Mouse (Mus musculus): ENCODE data around the gene Prpsap2. TPM values are rescaled to one million over a fixed set of nuclear protein-coding genes. Genes with fewer than 3 reads are reported as not detected.

The Prpsap2 gene
- total and polyA plus RNA-seq, 3 experiments = 5.5 to 7.9 (median 6.9) TPM

DNA sequence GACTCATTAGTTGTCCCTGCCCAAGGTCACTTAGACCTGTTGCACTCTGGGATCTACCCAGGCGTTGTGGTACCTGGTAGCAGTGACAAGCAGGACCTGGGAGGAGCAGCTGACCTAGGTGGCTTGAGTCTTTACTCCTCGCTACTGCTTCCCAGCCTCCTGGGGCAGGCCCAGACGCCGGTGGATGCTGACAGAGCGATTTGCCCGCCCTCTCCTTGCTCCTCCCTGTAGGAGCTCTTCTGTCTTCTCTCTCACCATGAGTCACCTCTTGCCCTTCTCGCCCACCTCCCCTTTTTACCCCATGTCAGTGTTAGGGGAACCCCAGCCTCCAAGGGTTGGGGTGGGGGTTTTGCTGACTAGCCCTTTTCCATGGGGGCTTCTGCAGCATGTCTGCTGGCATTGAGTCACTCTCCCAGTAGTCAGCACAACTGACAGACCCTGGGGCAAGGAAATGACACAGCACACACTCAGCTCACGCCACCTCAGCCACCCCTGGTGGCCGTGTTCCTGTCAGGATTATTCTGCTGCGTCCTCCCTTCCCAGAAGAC is 74.9 kb downstream of the Prpsap2 start:
- 71% methylated on average over 10 of the region's 10 CpGs for WGBS

DNA sequence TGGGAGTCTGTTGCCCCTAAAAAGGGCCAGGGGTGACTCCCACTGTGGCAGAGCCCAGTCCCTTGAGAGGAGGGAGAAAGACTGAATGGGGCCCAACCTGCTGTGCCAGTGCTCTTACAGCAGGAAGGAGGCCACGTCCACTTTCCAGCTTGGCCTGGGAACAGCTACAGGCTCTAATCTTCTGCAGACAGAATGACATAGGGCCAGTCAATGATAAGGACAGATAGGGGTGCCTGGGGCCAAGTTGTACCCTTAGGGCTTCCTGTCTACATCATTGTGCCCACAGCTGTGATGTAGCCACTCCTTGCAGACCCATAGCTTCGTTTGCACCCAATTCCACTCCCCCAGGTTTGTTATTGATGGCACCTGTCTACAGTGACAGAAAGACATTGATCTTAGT is 75.7 kb downstream of the Prpsap2 start:
- Histone ChIP-seq H3K9ac (ENCODE audit: low read depth, low read length) (no peak overlapping the region), H3K36me3 (ENCODE audit: control insufficient read depth, insufficient read depth, low read length) (no peaks in the 10 kb centered on the region), H3K27me3 (ENCODE audit: control insufficient read depth, insufficient read depth, low read length) (peaks cover 4% of the 10 kb centered on the region; the same call in 1 of the 2 replicates), H3K79me2 (replicated peaks; ENCODE audit: control insufficient read depth, insufficient read depth, low read length) (no peaks in the 10 kb centered on the region), H3K27ac (no peak overlapping the region), H3K4me3 (no peak overlapping the region), H3K4me1 (ENCODE audit: control insufficient read depth, insufficient read depth, low read length) (peaks cover 3% of the 10 kb centered on the region)
- intact Hi-C loops (cut with DNase I) = no loop called here
- DNase-seq = no peak
- TF ChIP-seq POLR2A (IDR thresholded peaks at IDR 0.05; ENCODE audit: insufficient read depth, low read depth, low read length) = no peak
- TF ChIP-seq EP300 (IDR thresholded peaks at IDR 0.05; ENCODE audit: insufficient read depth, low read depth, low read length) = no peak
- no peak for TF ChIP-seq CTCF (IDR thresholded peaks at IDR 0.05)
- WGBS = 50% methylated on average over 2 of the region's 2 CpGs

More for the DNA sequence above, 74.9 kb downstream of the Prpsap2 start:
- H3K27me3 ChIP-seq (ENCODE audit: control insufficient read depth, insufficient read depth, low read length) = peaks cover 4% of the 10 kb centered on the region; the same call in 1 of the 2 replicates
- no peaks in the 10 kb centered on the region for H3K36me3 ChIP-seq (ENCODE audit: control insufficient read depth, insufficient read depth, low read length)
- TF ChIP-seq CTCF (IDR thresholded peaks at IDR 0.05) (no peak), EP300 (IDR thresholded peaks at IDR 0.05; ENCODE audit: insufficient read depth, low read depth, low read length) (no peak)
- H3K27ac ChIP-seq = no peak overlapping the region
- H3K79me2 ChIP-seq (replicated peaks; ENCODE audit: control insufficient read depth, insufficient read depth, low read length) = no peaks in the 10 kb centered on the region
- no peak for DNase-seq
- no peak overlapping the region for H3K9ac ChIP-seq (ENCODE audit: low read depth, low read length)
- intact Hi-C loops (cut with DNase I) = no loop called here
- H3K4me3 ChIP-seq = no peak overlapping the region
- H3K4me1 ChIP-seq (ENCODE audit: control insufficient read depth, insufficient read depth, low read length) = peaks cover 3% of the 10 kb centered on the region

DNA sequence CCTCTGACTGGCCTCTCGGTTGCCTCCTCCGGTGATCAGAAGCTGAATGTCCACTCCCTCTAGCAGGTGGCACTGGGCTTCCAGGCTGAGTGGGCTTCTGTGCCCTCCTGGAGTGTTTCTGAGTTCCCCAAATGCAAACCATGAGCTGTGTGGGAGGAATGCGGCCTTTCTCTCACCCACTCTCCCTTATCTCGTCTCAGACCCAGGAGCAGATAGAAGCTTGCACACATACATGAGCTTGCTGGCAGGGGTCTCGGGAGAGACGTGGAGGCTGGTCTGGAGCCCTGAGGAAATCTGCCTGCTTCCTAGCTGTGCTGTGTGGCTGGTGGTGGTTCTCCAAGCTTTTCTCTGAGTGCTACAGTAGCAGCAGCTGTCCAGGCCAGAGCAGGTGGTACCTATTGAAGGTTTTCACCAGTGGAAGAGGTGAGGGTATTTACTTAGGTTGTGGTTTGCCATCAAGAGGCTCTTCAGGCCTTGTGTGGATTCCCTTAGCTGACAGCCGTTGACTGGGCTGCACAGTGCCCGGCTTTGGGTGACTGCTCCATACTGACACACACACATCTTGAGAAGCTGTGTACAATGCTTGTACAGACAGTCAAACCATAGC is 76.7 kb downstream of the Prpsap2 start:
- Histone ChIP-seq H3K4me3 (no peak overlapping the region), H3K27ac (no peak overlapping the region), H3K4me1 (ENCODE audit: control insufficient read depth, insufficient read depth, low read length) (peaks cover 3% of the 10 kb centered on the region), H3K36me3 (ENCODE audit: control insufficient read depth, insufficient read depth, low read length) (no peaks in the 10 kb centered on the region), H3K27me3 (ENCODE audit: control insufficient read depth, insufficient read depth, low read length) (peaks cover 4% of the 10 kb centered on the region; the same call in 1 of the 2 replicates), H3K9ac (ENCODE audit: low read depth, low read length) (no peak overlapping the region), H3K79me2 (replicated peaks; ENCODE audit: control insufficient read depth, insufficient read depth, low read length) (no peaks in the 10 kb centered on the region)
- intact Hi-C loops (cut with DNase I) = no loop called here
- DNase-seq = no peak
- no peak for TF ChIP-seq CTCF (IDR thresholded peaks at IDR 0.05)
- no peak for TF ChIP-seq POLR2A (IDR thresholded peaks at IDR 0.05; ENCODE audit: insufficient read depth, low read depth, low read length)
- no peak for TF ChIP-seq EP300 (IDR thresholded peaks at IDR 0.05; ENCODE audit: insufficient read depth, low read depth, low read length)
- 85% methylated on average over 8 of the region's 8 CpGs for WGBS

DNA sequence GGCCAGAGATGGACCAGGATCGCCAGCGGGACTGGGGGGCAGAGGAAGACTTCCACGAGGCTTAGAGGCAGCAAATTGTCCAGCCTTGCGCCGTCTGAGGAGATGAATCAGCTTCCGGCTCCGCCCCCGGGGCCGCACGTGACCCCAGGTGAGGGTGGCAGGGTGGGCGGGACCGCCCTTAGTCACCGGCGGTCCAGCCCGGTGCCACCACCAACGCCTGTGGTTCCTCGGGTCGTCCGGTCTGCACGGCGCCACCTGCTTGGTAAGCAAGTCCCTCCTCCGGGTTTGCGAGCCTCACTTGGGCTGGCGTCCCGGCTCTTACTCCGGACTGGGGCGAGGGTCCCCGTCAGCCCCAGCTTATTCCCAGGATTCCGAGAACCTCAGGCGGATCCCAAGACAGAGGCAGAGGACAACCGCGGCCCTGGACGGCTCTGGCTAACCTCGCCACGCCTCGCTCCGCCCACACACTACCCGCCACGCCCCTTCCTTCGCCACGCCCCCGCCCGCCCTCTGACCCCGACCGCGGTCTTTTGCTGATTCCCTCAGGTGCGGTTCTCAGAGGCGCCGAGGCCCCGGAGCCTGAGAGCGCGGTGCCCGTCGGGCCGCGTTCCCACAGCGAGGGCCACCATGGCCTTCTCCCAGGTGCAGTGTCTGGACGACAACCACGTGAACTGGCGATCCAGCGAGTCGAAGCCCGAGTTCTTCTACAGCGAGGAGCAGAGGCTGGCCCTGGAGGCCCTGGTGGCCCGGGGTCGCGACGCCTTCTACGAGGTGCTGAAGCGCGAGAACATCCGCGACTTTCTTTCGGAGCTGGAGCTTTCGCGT is 77.8 kb downstream of the Prpsap2 start, which contains the start of gene Fam83g:
Fam83g (plus strand) TSS at position 185 of the 825 bp plus-strand sequence.
- Histone ChIP-seq H3K36me3 (ENCODE audit: control insufficient read depth, insufficient read depth, low read length) (no peaks in the 10 kb centered on the region), H3K27me3 (ENCODE audit: control insufficient read depth, insufficient read depth, low read length) (peaks cover 4% of the 10 kb centered on the region; the same call in 1 of the 2 replicates), H3K4me3 (peak within 1 kb of the TSS; percentile 45), H3K4me1 (ENCODE audit: control insufficient read depth, insufficient read depth, low read length) (peaks cover 3% of the 10 kb centered on the region), H3K79me2 (replicated peaks; ENCODE audit: control insufficient read depth, insufficient read depth, low read length) (no peaks in the 10 kb centered on the region), H3K9ac (ENCODE audit: low read depth, low read length) (peak within 1 kb of the TSS; percentile 52), H3K27ac (no peak within 1 kb of the TSS)
- peak; percentile 61 to 75 for DNase-seq
- intact Hi-C loops (cut with DNase I) = no loop called here
- WGBS = 4% methylated on average over 76 of the region's 76 CpGs
- no peak for TF ChIP-seq EP300 (IDR thresholded peaks at IDR 0.05; ENCODE audit: insufficient read depth, low read depth, low read length)
- TF ChIP-seq CTCF (IDR thresholded peaks at IDR 0.05) = no peak
- TF ChIP-seq POLR2A (IDR thresholded peaks at IDR 0.05; ENCODE audit: insufficient read depth, low read depth, low read length) = no peak

Other genes with a start within 250 kb of the Prpsap2 start
- gene Epn2, start 182.4 kb downstream of the Prpsap2 start, total RNA-seq (2021) = 10 to 100 TPM; 23.1 to 24.9 TPM
- gene Epn2, start 182.4 kb downstream of the Prpsap2 start, polyA plus RNA-seq (2012; rRNA removed) = 20.4 and 29.2 TPM in 2 replicates
- 10 to 100 TPM; 10.6 to 11.3 TPM for gene Grap, start 108.8 kb downstream of the Prpsap2 start, total RNA-seq (2021)
- gene Grap, start 108.8 kb downstream of the Prpsap2 start, polyA plus RNA-seq (2012; rRNA removed) = 10.5 and 11.7 TPM in 2 replicates
- under 1 TPM; 0.26 to 0.30 TPM for gene Fam83g, start 78.0 kb downstream of the Prpsap2 start, total RNA-seq (2021)
- gene Fam83g, start 78.0 kb downstream of the Prpsap2 start, polyA plus RNA-seq (2012; rRNA removed) = 0.20 and 0.29 TPM in 2 replicates
- gene Slc5a10, start 41.3 kb downstream of the Prpsap2 start, total RNA-seq (2021) = not detected
- gene Slc5a10, start 41.3 kb downstream of the Prpsap2 start, polyA plus RNA-seq (2012; rRNA removed) = 0.09 TPM in 1 of 2 replicates, not detected in the other
- gene Ulk2, start 93.0 kb upstream of the Prpsap2 start, total RNA-seq (2021) = 10 to 100 TPM; 47.1 to 53.7 TPM
- 65.4 and 93.3 TPM in 2 replicates for gene Ulk2, start 93.0 kb upstream of the Prpsap2 start, polyA plus RNA-seq (2012; rRNA removed)
- gene Akap10, start 168.2 kb upstream of the Prpsap2 start, total RNA-seq (2021) = 10 to 100 TPM; 12.6 to 13.7 TPM
- gene Akap10, start 168.2 kb upstream of the Prpsap2 start, polyA plus RNA-seq (2012; rRNA removed) = 7.9 and 10.0 TPM in 2 replicates
- gene Specc1, start 194.7 kb upstream of the Prpsap2 start, total RNA-seq (2021) = 10 to 100 TPM in 1 of 2 experiments, 1 to 10 TPM in 1; 4.6 to 21.6 TPM
- 2.1 and 3.5 TPM in 2 replicates for gene Specc1, start 194.7 kb upstream of the Prpsap2 start, polyA plus RNA-seq (2012; rRNA removed)

All from heart, adult 2 months (tissue).